Mouse (Mus musculus): Measurements from ENCODE around the gene Lct. TPM values are rescaled to one million over a fixed set of nuclear protein-coding genes. Genes with fewer than 3 reads are reported as not detected.

Lct gene
- total and polyA plus RNA-seq, 3 experiments: 0.07 to 0.14 (median 0.08) TPM

DNA sequence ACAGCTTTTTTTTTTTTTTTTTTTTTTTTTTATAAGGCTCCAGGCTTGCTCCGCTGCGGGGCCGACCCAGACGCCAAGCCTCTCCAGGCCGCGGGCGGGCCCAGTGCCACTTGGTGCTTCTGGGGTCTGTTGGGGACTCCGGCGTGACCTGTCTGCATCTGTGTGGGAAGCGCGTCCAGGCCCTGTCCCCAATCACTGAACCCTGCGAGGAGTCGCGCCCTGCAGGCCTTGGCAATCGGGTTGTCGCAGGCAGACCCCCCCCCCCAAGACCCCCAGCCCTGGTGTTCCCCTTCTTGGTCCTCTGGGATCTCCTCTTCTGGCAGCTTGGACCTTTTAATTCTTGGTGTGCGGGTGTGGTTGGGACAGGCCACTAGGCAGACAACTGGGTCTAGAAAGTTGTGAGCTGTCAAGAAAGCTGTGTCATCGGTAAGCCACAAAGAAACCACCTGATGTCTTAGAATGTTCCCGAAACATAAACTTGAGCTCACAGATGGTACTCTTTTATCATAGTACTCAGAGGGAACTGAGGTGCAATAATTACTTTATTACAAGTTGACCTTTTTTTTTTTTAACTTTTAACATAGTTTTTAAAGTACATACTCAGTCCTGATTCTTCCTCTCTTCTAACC is 83.3 kb downstream of the Lct start:
- Histone ChIP-seq H3K9ac (ENCODE audit: insufficient read depth, low read depth) (peak overlapping the region; percentile 92), H3K79me2 (replicated peaks; ENCODE audit: control insufficient read depth, extremely low read depth, insufficient read depth, poor library complexity, severe bottlenecking) (peaks cover 33% of the 10 kb centered on the region), H3K27me3 (replicated peaks) (no peaks in the 10 kb centered on the region), H3K4me2 (ENCODE audit: insufficient read depth, low read depth, poor library complexity, severe bottlenecking) (peak overlapping the region; percentile 51), H3K27ac (ENCODE audit: insufficient read depth, low read depth) (peak overlapping the region; percentile 36; the same call in 1 of the 2 replicates), H3K36me3 (replicated peaks in 1 of 2; ENCODE audit: control insufficient read depth in 1 of 2, insufficient read depth in 1 of 2, low read length in 1 of 2) (peaks cover 0 to 12% of the 10 kb centered on the region in 2 experiments), H3K4me1 (ENCODE audit: control insufficient read depth in 1 of 2, insufficient read depth in 2 of 2) (peaks cover 0 to 18% of the 10 kb centered on the region in 2 experiments; a peak in 2 of 4 replicates), H3K4me3 (replicated peaks in 1 of 3; ENCODE audit: low read depth in 2 of 3, low read length in 2 of 3, poor library complexity in 1 of 3) (peak overlapping the region; percentile 79 to 95 (median 84)), H3K9me3 (replicated peaks; ENCODE audit: low read length) (no peaks in the 10 kb centered on the region)
- in situ Hi-C loops (cut with MboI; ENCODE audit: low pct_ligation_motif_present, low pct_unique_long_range_greater_than_20kb, low sequenced_read_pairs): no loop called here
- DNase-seq (ENCODE audit: extremely low read depth): peak; percentile 53
- dilution Hi-C loops (cut with MboI; ENCODE audit: extremely low pct_ligation_motif_present, extremely low pct_unique_long_range_greater_than_20kb, low sequenced_read_pairs): no loop called here
- TF ChIP-seq ZNF384 (IDR thresholded peaks at IDR 0.05; ENCODE audit: low read depth, low read length) (no peak; the same call in 1 of the 2 replicates), EP300 (IDR thresholded peaks at IDR 0.05; ENCODE audit: low read length) (no peak), TBP (conservative IDR thresholded peaks at IDR 0.05; ENCODE audit: low read depth, low read length) (peak; percentile 51; the same call in 1 of the 2 replicates), MAZ (IDR thresholded peaks at IDR 0.05; ENCODE audit: low read depth, low read length) (no peak), MYC (IDR thresholded peaks at IDR 0.05; ENCODE audit: low read depth, low read length) (0 out of 2 replicates have a peak, but pooled peaks have one; percentile 30), SIN3A (IDR thresholded peaks at IDR 0.05; ENCODE audit: low read length) (peak; percentile 78), MAX (IDR thresholded peaks at IDR 0.05; ENCODE audit: low read length) (no peak), CTCF (conservative IDR thresholded peaks at IDR 0.05 in 1 of 2, IDR thresholded peaks at IDR 0.05 in 1 of 2; ENCODE audit: low read depth in 2 of 2, low read length in 2 of 2) (no peak), RAD21 (IDR thresholded peaks at IDR 0.05; ENCODE audit: low read depth, low read length) (no peak), ELF1 (IDR thresholded peaks at IDR 0.05; ENCODE audit: low read depth, low read length) (no peak), CHD1 (IDR thresholded peaks at IDR 0.05; ENCODE audit: low read depth, low read length) (no peak; the same call in 1 of the 2 replicates), ETS1 (conservative IDR thresholded peaks at IDR 0.05; ENCODE audit: low read depth, low read length) (0 out of 2 replicates have a peak, but pooled peaks have one; percentile 14), ZKSCAN1 (IDR thresholded peaks at IDR 0.05; ENCODE audit: borderline replicate concordance, low read depth, low read length) (no peak), UBTF (IDR thresholded peaks at IDR 0.05; ENCODE audit: low read depth, low read length) (no peak), ZC3H11A (IDR thresholded peaks at IDR 0.05; ENCODE audit: low read depth, low read length) (no peak), CHD2 (IDR thresholded peaks at IDR 0.05; ENCODE audit: low read length) (no peak), NELFE (IDR thresholded peaks at IDR 0.05; ENCODE audit: low read depth, low read length) (no peak), TCF12 (IDR thresholded peaks at IDR 0.05; ENCODE audit: low read depth, low read length) (no peak), ZMIZ1 (IDR thresholded peaks at IDR 0.05; ENCODE audit: low read depth, low read length) (no peak), HCFC1 (IDR thresholded peaks at IDR 0.05; ENCODE audit: low read depth, low read length) (no peak), SMC3 (IDR thresholded peaks at IDR 0.05; ENCODE audit: low read depth, low read length) (no peak), USF2 (conservative IDR thresholded peaks at IDR 0.05; ENCODE audit: low read depth, low read length) (no peak), MAFK (IDR thresholded peaks at IDR 0.05; ENCODE audit: insufficient replicate concordance, low read length) (0 out of 2 replicates have a peak, but pooled peaks have one; percentile 46), JUND (conservative IDR thresholded peaks at IDR 0.05; ENCODE audit: low read depth, low read length) (no peak), MXI1 (IDR thresholded peaks at IDR 0.05; ENCODE audit: low read depth, low read length) (0 out of 2 replicates have a peak, but pooled peaks have one; percentile 28), NRF1 (IDR thresholded peaks at IDR 0.05; ENCODE audit: low read depth, low read length) (no peak), MEF2A (IDR thresholded peaks at IDR 0.05; ENCODE audit: borderline replicate concordance, low read depth, low read length) (no peak), E2F4 (IDR thresholded peaks at IDR 0.05; ENCODE audit: insufficient replicate concordance, low read depth, low read length) (no peak), POLR2AphosphoS2 (IDR thresholded peaks at IDR 0.05; ENCODE audit: low read depth, low read length) (no peak), POLR2A (IDR thresholded peaks at IDR 0.05; ENCODE audit: low read depth, low read length) (no peak), PAX5 (IDR thresholded peaks at IDR 0.05; ENCODE audit: low read length) (no peak), KAT2A (IDR thresholded peaks at IDR 0.05; ENCODE audit: insufficient replicate concordance, low read length) (no peak), IRF4 (IDR thresholded peaks at IDR 0.05; ENCODE audit: low read depth, low read length) (no peak)

Data from CH12.LX (cell line).